Mouse (Mus musculus) lung, postnatal 0 days (tissue): Measurements from ENCODE around the gene Cars2.

Source experiments
- CTCF ChIP-seq: IDR thresholded peaks from 2 replicates; pipeline ENCODE4 v1.5.1; 2016; ENCODE audit warnings: antibody characterized with exemption, mild to moderate bottlenecking
- EP300 ChIP-seq: IDR thresholded peaks from 2 replicates; pipeline ENCODE4 v1.6.1; 2016; ENCODE audit warnings: antibody characterized with exemption, mild to moderate bottlenecking, control low read depth

GRCm38 (mm10) chr8:11510971-11511370, 39.6 kb downstream of the Cars2 start:
- TF ChIP-seq CTCF (no peak), EP300 (no peak)
